Mouse (Mus musculus) monocyte, adult 5-6 weeks (primary cell): ENCODE measurements around the gene Mid1. TPM values are rescaled to one million over a fixed set of nuclear protein-coding genes. Genes with fewer than 3 reads are reported as not detected.

ENCODE experiments used
- ATAC-seq: fragments of 153-309, 156-312 bp; replicated peaks from 2 replicates; pipeline ENCODE4 v1.8.0; 2017; ENCODE audit warnings: mild to moderate bottlenecking; ENCODE audit not compliant: low TSS enrichment, insufficient number of reproducible peaks, severe bottlenecking, poor library complexity, low FRiP score
- total RNA-seq: library from RNA; stranded (forward); fragments of 200-1000, 200-491, 200-594 nt; gene quantifications from 3 replicates; pipeline ENCODE4 v1.2.3, GENCODE M21; 2017

Mid1 gene
- total RNA-seq, 1 experiment from 2014 or later: 1.7 TPM

GRCm38 (mm10) chrX:169880363-169880711 lies 195.3 kb downstream of the Mid1 start:
- no peak for ATAC-seq

GRCm38 (mm10) chrX:169880826-169881225 lies 195.8 kb downstream of the Mid1 start:
- ATAC-seq: no peak

- no peak for ATAC-seq
Observed at GRCm38 (mm10) chrX:169881253-169882219, 196.5 kb downstream of the Mid1 start.

DNA sequence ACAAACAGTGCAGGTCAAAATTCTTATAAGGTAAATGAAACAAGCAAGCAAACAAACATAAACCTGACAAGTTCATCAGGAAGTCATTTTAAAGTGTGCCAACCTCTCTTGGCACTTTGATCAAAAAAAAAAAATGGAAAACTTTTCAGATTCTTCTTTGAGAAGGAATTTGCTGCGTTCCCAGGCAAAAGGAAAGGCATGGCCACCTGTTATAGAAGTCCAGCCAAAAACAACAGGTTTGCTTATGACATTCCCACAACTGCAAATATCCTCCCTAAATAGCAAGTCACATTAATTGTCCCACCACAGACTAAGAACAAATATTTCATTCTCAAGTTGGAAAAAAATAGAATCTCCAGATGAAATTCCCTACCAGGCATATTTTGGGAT lies 197.2 kb downstream of the Mid1 start:
- no peak for ATAC-seq

- no peak for ATAC-seq
Observed at GRCm38 (mm10) chrX:169883536-169884272, 198.7 kb downstream of the Mid1 start.

- no peak for ATAC-seq
Observed at GRCm38 (mm10) chrX:169890541-169890940, 205.5 kb downstream of the Mid1 start.

DNA sequence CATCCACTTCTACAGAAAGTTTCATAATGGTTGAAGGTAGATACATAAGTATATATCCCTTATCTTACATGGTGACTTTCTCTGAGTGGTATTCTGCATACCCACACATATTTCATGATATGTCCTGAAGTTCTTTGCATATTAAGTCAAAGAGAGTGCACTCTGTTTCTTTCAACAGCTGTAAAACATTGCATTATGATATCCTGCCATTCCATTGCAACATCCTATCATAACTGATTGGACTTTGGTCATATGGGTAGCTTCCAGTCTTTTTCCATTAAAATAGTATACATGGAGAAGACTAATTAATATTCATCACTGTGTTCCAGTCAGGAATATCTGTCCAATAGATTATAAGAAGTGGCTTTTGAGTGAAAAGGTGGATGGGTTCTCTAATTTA lies 207.1 kb downstream of the Mid1 start:
- ATAC-seq: no peak

DNA sequence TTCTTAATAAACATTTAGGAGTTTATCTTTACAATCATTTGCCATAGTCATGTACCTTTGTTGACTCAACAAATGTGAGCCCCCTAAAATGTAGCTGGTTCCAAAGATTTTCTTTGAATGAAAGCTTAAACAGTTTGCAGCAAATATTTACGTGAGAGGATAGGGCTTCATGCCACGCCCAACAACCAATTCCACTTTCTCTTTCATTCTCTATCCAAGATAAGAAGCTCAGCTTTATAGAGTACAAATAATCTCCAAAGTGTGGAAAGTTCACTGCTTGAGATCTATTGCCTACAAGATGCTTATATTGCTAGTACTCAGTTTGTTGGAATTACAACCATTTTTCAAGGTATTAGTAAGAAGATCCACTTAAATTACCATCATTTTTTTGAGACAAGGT lies 207.6 kb downstream of the Mid1 start:
- ATAC-seq: no peak

- ATAC-seq: no peak
Observed at GRCm38 (mm10) chrX:169899227-169899950, 214.4 kb downstream of the Mid1 start.

GRCm38 (mm10) chrX:169902860-169903259 lies 217.9 kb downstream of the Mid1 start:
- ATAC-seq: no peak

- ATAC-seq: no peak
Observed at GRCm38 (mm10) chrX:169903656-169904055, 218.7 kb downstream of the Mid1 start.

GRCm38 (mm10) chrX:169906054-169906508 lies 221.1 kb downstream of the Mid1 start:
- no peak for ATAC-seq

GRCm38 (mm10) chrX:169909898-169910297 lies 224.9 kb downstream of the Mid1 start:
- no peak for ATAC-seq

- ATAC-seq: no peak
Observed at GRCm38 (mm10) chrX:169915738-169916137, 230.7 kb downstream of the Mid1 start.

DNA sequence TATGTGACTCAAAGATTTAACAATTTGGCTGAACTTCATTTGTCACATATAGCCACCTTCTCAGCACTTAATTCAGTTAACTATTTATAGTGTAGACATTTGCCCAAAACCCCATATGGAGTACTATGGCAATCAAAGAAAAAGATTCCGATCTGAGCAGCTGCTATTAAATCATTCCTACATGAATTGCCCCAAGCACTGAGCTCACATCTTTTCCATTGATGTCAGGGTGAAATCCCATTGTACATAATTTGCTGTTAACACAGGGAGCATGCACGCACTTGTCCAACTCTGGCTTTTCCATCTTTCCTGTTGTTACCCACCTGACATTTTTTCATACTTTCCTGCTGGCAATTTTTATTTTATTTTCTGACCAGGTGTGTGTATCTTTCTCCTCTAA lies 237.5 kb downstream of the Mid1 start:
- ATAC-seq: no peak

DNA sequence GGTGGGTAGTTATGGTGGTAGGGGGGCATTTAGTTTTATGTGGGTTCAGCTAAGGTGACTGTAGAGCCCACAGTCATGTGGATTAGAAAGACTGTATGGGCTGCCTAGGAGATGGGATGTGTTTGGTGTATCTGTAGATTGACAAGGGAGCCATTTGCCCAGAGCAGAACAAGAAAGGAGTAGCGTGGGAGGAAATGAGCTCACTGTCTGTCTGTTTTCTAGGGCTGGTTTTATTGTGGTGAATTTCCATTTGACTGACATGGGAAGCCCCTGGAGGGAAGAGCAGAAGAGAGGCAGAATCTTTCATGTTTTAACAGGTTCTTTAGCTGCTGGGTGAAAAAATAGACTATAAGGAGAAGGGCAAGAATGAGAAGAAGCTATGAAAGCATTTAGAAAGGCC lies 238.4 kb downstream of the Mid1 start:
- no peak for ATAC-seq

GRCm38 (mm10) chrX:169925600-169925999 lies 240.6 kb downstream of the Mid1 start:
- no peak for ATAC-seq

DNA sequence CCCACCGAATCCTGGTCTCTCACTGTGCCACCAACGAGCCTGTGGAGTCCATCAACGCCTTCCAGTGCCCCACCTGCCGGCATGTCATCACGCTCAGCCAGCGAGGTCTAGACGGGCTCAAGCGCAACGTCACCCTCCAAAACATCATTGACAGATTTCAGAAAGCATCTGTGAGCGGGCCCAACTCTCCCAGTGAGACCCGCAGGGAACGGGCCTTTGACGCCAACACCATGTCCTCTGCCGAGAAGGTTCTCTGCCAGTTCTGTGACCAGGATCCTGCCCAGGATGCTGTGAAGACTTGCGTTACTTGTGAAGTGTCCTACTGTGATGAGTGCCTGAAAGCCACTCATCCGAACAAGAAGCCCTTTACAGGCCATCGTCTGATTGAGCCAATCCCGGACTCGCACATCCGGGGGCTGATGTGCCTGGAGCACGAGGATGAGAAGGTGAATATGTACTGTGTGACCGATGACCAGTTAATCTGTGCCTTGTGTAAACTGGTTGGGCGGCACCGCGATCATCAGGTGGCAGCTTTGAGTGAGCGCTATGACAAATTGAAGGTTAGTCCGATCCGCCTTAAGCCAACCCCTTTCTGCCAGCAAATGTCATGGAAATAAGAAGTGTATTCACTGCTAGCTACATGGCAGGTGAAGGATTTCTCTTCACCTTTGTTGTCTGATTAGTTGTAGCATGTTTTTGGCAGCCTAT lies 242.3 kb downstream of the Mid1 start:
- ATAC-seq: no peak

DNA sequence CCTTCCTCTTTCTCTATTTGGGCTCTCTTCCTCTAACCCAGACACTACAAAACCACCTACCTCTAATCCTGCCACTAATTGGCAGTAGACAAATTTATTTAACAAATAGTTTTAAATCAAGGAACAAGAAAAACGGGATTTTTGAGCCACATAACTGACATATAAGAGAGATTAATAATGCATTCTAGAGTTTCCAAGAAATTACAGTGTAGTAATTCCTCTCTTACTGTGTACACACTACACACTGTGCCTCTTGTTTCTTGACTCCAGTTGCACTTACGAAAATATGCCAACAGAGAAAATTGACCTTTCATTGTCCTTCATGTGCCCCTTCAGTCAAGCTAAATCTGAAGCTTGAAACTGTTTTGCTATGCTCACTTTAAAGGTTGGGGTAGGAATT lies 245.9 kb downstream of the Mid1 start:
- no peak for ATAC-seq
